Mouse (Mus musculus): Measurements from ENCODE around the gene Cdr2. TPM values are rescaled to one million over a fixed set of nuclear protein-coding genes. Genes with fewer than 3 reads are reported as not detected.
"Not testable (repeated sequence)": the region's sequence is repeated elsewhere in the genome, so short reads cannot be mapped to it uniquely, and the experiment has no call there.

The Cdr2 gene
- 39.3 and 40.8 TPM in 2 replicates for polyA plus RNA-seq (2016; fragmentation: Nextera tagmentation; extraction: Ambion mirVana)

DNA sequence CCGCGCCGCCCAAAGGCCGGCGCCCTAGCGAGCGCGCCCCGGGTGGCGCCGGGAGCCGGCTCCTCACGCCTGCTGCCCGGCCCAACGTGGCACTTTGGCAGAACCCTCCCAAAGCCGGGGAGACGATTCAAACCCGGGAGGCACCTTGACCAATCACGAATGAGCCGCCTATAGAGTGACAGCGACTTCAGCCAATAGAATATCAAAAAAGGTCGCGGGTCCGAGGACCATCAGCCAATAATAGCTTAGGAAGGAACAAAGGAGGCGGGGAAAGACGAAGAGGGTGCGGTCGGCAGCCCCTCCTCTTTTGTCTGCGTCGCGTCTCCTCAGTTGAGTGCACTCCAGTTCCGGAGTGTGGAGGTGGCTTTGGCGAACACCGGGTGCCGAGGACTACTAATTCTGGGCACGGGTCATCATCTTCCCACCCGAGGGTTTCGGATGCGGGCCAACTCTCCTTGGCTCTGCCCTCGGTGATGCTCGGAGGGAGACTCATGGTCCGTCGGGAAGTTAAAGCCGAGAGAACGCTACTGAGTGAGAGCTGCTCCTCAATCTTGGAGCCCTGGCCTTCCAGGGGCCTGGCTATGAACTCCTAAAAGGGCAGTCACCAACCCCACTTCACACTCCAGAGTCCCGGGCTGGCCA lies at the start of gene Cdr2, which contains the start of gene Mfsd13b:
Cdr2 (minus strand) TSS at position 113 of the 642 bp plus-strand sequence.
Mfsd13b (plus strand) TSS at position 310 of the 642 bp plus-strand sequence.
- Histone ChIP-seq H3K4me1 (peaks cover 37% of the 10 kb centered on the region), H3K36me3 (peaks cover 8% of the 10 kb centered on the region; the same call in 1 of the 2 replicates), H3K4me2 (peak within 1 kb of the TSS; percentile 93), H3K9ac (peak within 1 kb of the TSS; percentile 98), H3K27ac (peak within 1 kb of the TSS; percentile 98), H3K4me3 (peak within 1 kb of the TSS; percentile 95), H3K9me3 (replicated peaks) (no peaks in the 10 kb centered on the region), H3K27me3 (replicated peaks) (peaks cover 13% of the 10 kb centered on the region; the same call in 1 of the 2 replicates)
- ATAC-seq = peak; percentile 88
- WGBS (ENCODE audit: insufficient replicate concordance) = under 1% methylated on average over 46 of the region's 46 CpGs

- H3K27ac ChIP-seq, H3K4me2 ChIP-seq, ATAC-seq: not testable (repeated sequence)
Observed at GRCm38 (mm10) chr7:121029947-121030346, 47.8 kb upstream of the Cdr2 start.

DNA sequence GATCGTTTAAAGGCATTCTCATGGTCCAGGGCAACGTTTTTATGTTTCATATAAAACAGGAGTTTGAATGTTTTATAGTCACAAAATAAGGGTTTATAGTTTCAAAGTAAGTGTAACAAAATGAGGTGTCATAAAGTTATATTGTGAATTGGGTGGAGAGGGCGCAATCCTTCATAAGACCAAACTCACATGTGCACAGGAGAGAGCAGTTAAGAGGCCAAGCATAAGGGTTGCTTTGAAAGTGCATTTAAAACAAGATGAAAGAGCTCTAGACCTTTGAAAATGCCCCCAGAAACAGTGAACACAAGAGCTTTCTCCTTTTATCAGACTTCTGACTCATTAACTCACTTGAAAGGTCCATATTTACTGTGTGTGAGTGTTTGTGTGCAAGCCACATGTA lies 44.2 kb upstream of the Cdr2 start:
- 53% methylated on average over 3 of the region's 3 CpGs for WGBS (ENCODE audit: insufficient replicate concordance)
- ATAC-seq = no peak
- H3K4me3 ChIP-seq = no peak overlapping the region
- no peak overlapping the region for H3K9ac ChIP-seq
- no peak overlapping the region for H3K4me2 ChIP-seq
- no peaks in the 10 kb centered on the region for H3K36me3 ChIP-seq
- H3K27ac ChIP-seq = no peak overlapping the region
- no peaks in the 10 kb centered on the region for H3K9me3 ChIP-seq (replicated peaks)
- peaks cover 19% of the 10 kb centered on the region; the same call in 1 of the 2 replicates for H3K27me3 ChIP-seq (replicated peaks)
- H3K4me1 ChIP-seq = peaks cover 16% of the 10 kb centered on the region

More at GRCm38 (mm10) chr7:121029947-121030346, 47.8 kb upstream of the Cdr2 start:
- H3K36me3 ChIP-seq; H3K9ac ChIP-seq; H3K4me3 ChIP-seq; H3K9me3 ChIP-seq (replicated peaks): not testable (repeated sequence)
- H3K4me1 ChIP-seq = peaks cover 16% of the 10 kb centered on the region
- H3K27me3 ChIP-seq (replicated peaks) = peaks cover 29% of the 10 kb centered on the region; the same call in 1 of the 2 replicates

GRCm38 (mm10) chr7:121025221-121026008 lies 43.3 kb upstream of the Cdr2 start:
- peak; percentile 85 for ATAC-seq
- 40% methylated on average over 6 of the region's 6 CpGs for WGBS (ENCODE audit: insufficient replicate concordance)
- Histone ChIP-seq H3K9me3 (replicated peaks) (no peaks in the 10 kb centered on the region), H3K4me2 (peak overlapping the region; percentile 29; the same call in 1 of the 2 replicates), H3K27ac (peak overlapping the region; percentile 12; the same call in 1 of the 2 replicates), H3K9ac (no peak overlapping the region), H3K27me3 (replicated peaks) (peaks cover 13% of the 10 kb centered on the region; the same call in 1 of the 2 replicates), H3K36me3 (no peaks in the 10 kb centered on the region), H3K4me1 (peaks cover 16% of the 10 kb centered on the region), H3K4me3 (no peak overlapping the region)

DNA sequence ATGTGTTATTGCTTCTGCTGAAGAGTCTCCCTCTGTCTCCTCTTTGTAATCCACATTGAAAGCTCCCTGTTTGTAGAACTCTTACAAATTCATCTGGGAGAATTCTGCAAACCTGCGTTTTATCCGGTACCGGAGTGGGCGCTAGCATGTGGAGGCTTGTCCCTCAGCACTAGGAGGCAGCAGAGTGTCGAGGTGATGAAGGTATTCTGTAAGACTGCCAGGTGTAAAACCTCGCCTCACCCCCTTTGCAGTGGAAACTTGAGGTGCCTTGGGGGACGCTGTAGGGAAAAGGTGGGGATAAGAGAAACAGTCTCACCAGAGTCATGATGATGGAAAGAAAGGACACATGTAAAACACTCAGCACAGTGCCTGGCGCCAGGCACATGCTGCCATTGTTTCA lies 38.2 kb upstream of the Cdr2 start:
- H3K9ac ChIP-seq = no peak overlapping the region
- H3K27ac ChIP-seq = no peak overlapping the region
- no peak for ATAC-seq
- H3K4me1 ChIP-seq = peaks cover 8% of the 10 kb centered on the region
- 36% methylated on average over 8 of the region's 8 CpGs for WGBS (ENCODE audit: insufficient replicate concordance)
- peaks cover 13% of the 10 kb centered on the region for H3K27me3 ChIP-seq (replicated peaks)
- no peaks in the 10 kb centered on the region for H3K9me3 ChIP-seq (replicated peaks)
- H3K4me3 ChIP-seq = no peak overlapping the region
- no peak overlapping the region for H3K4me2 ChIP-seq
- H3K36me3 ChIP-seq = no peaks in the 10 kb centered on the region

GRCm38 (mm10) chr7:121018778-121019177 lies 36.7 kb upstream of the Cdr2 start:
- H3K9ac ChIP-seq = no peak overlapping the region
- no peak overlapping the region for H3K4me3 ChIP-seq
- no peaks in the 10 kb centered on the region for H3K36me3 ChIP-seq
- 75% methylated on average over 3 of the region's 3 CpGs for WGBS (ENCODE audit: insufficient replicate concordance)
- H3K9me3 ChIP-seq (replicated peaks) = no peaks in the 10 kb centered on the region
- no peak for ATAC-seq
- no peaks in the 10 kb centered on the region for H3K4me1 ChIP-seq
- H3K27me3 ChIP-seq (replicated peaks) = peaks cover 13% of the 10 kb centered on the region
- no peak overlapping the region for H3K4me2 ChIP-seq
- no peak overlapping the region for H3K27ac ChIP-seq

GRCm38 (mm10) chr7:121014486-121014885 lies 32.4 kb upstream of the Cdr2 start:
- H3K9me3 ChIP-seq (replicated peaks) = no peaks in the 10 kb centered on the region
- no peak overlapping the region for H3K4me3 ChIP-seq
- peaks cover 20% of the 10 kb centered on the region for H3K27me3 ChIP-seq (replicated peaks)
- H3K4me1 ChIP-seq = no peaks in the 10 kb centered on the region
- H3K9ac ChIP-seq = no peak overlapping the region
- no peak overlapping the region for H3K4me2 ChIP-seq
- no peak overlapping the region for H3K27ac ChIP-seq
- no peak for ATAC-seq
- WGBS (ENCODE audit: insufficient replicate concordance) = 72% methylated on average over 10 of the region's 10 CpGs
- no peaks in the 10 kb centered on the region for H3K36me3 ChIP-seq

- H3K27ac ChIP-seq = no peak overlapping the region
- no peak overlapping the region for H3K4me3 ChIP-seq
- H3K36me3 ChIP-seq = no peaks in the 10 kb centered on the region
- no peaks in the 10 kb centered on the region for H3K4me1 ChIP-seq
- peaks cover 20% of the 10 kb centered on the region for H3K27me3 ChIP-seq (replicated peaks)
- no peak overlapping the region for H3K9ac ChIP-seq
- H3K4me2 ChIP-seq = no peak overlapping the region
- no peak for ATAC-seq
- 70% methylated on average over 10 of the region's 10 CpGs for WGBS (ENCODE audit: insufficient replicate concordance)
- H3K9me3 ChIP-seq (replicated peaks) = no peaks in the 10 kb centered on the region
Observed at GRCm38 (mm10) chr7:121011794-121012689, 29.9 kb upstream of the Cdr2 start.

- Histone ChIP-seq H3K9ac (no peak overlapping the region), H3K27ac (no peak overlapping the region), H3K4me3 (no peak overlapping the region), H3K4me1 (no peaks in the 10 kb centered on the region), H3K36me3 (no peaks in the 10 kb centered on the region), H3K9me3 (replicated peaks) (no peaks in the 10 kb centered on the region), H3K27me3 (replicated peaks) (peaks cover 5% of the 10 kb centered on the region; the same call in 1 of the 2 replicates), H3K4me2 (no peak overlapping the region)
- WGBS (ENCODE audit: insufficient replicate concordance) = 64% methylated on average over 4 of the region's 4 CpGs
- no peak for ATAC-seq
Observed at GRCm38 (mm10) chr7:121003793-121004418, 21.8 kb upstream of the Cdr2 start.

DNA sequence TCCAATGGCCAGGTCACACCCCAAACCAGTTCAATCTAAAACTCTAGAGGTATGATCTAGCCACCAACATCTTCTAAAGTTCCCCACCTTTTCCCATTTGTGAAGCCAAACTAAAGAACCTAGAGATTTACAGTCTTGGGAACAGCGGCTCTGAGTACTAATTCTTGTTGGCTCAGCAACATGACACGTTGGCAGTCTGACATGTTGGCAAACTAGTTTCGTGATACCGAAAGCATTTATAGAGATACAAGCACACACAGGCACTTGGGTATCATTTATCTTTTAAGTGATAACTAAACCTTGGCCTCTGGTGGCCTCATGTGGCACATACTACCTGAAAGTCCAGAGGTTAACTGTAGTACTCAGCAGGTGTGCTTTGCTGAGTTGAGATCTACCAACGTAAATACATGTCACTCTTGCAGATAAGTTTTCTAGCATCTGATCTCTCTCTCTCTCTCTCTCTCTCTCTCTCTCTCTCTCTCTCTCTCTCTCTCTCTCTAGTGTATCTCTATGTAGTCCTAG lies 20.4 kb upstream of the Cdr2 start:
- peaks cover 5% of the 10 kb centered on the region; the same call in 1 of the 2 replicates for H3K27me3 ChIP-seq (replicated peaks)
- H3K4me1 ChIP-seq = no peaks in the 10 kb centered on the region
- H3K4me2 ChIP-seq = no peak overlapping the region
- H3K4me3 ChIP-seq = no peak overlapping the region
- H3K36me3 ChIP-seq = no peaks in the 10 kb centered on the region
- no peak for ATAC-seq
- 81% methylated on average over 5 of the region's 5 CpGs for WGBS (ENCODE audit: insufficient replicate concordance)
- no peak overlapping the region for H3K27ac ChIP-seq
- no peaks in the 10 kb centered on the region for H3K9me3 ChIP-seq (replicated peaks)
- H3K9ac ChIP-seq = no peak overlapping the region

GRCm38 (mm10) chr7:121001879-121002278 lies 19.8 kb upstream of the Cdr2 start:
- ATAC-seq = no peak
- Histone ChIP-seq H3K4me2 (no peak overlapping the region), H3K27ac (no peak overlapping the region), H3K4me1 (no peaks in the 10 kb centered on the region), H3K27me3 (replicated peaks) (peaks cover 5% of the 10 kb centered on the region; the same call in 1 of the 2 replicates), H3K4me3 (no peak overlapping the region), H3K9me3 (replicated peaks) (no peaks in the 10 kb centered on the region), H3K9ac (no peak overlapping the region), H3K36me3 (no peaks in the 10 kb centered on the region)
- WGBS (ENCODE audit: insufficient replicate concordance) = 65% methylated on average over 3 of the region's 3 CpGs

All from liver, embryonic 12.5 days (tissue).